Mouse (Mus musculus) cortical plate, adult 2 months (tissue): ENCODE results near the gene Aes. TPM values are rescaled to one million over a fixed set of nuclear protein-coding genes. Genes with fewer than 3 reads are reported as not detected.

ENCODE experiments used
- H3K27ac ChIP-seq: fragments of 200-500 bp; 2 replicates; pipeline ENCODE4 v1.5.1; 2012; ENCODE audit warnings: low read length, control low read depth, inconsistent platforms; ENCODE audit not compliant: insufficient read depth
- H3K4me1 ChIP-seq: fragments of 200-500 bp; 2 replicates; pipeline ENCODE4 v1.6.1; 2011; ENCODE audit warnings: low read length; ENCODE audit not compliant: control insufficient read depth, insufficient read depth
- H3K4me3 ChIP-seq: fragments of 200-500 bp; 2 replicates; pipeline ENCODE4 v1.5.1; 2011; ENCODE audit warnings: mild to moderate bottlenecking, low read length, control low read depth; ENCODE audit not compliant: insufficient read depth
- CTCF ChIP-seq: fragments of 200-500 bp; IDR thresholded peaks from 2 replicates; pipeline ENCODE4 v1.5.1; 2011; ENCODE audit warnings: mild to moderate bottlenecking, control low read depth, low read length; ENCODE audit not compliant: insufficient read depth; ENCODE audit errors: extremely low read depth
- POLR2A ChIP-seq: fragments of 200-500 bp; IDR thresholded peaks from 2 replicates; pipeline ENCODE4 v1.6.1; 2011; ENCODE audit warnings: mild to moderate bottlenecking, low read length, control low read depth; ENCODE audit not compliant: insufficient read depth; ENCODE audit errors: extremely low read depth
- polyA plus RNA-seq: library from polyadenylated mRNA; depleted of rRNA; stranded (reverse); fragments of >200 nt; gene quantifications from 2 replicates; pipeline ENCODE4 v1.2.3, GENCODE M21; 2012; rRNA removed

Aes gene
- polyA plus RNA-seq, 1 experiment = 897 TPM

GRCm38 (mm10) chr10:81615486-81615885 is 56.2 kb downstream of the Aes start:
- H3K4me3 ChIP-seq = no peak overlapping the region
- TF ChIP-seq POLR2A (no peak), CTCF (no peak)
- no peaks in the 10 kb centered on the region for H3K4me1 ChIP-seq
- H3K27ac ChIP-seq = no peak overlapping the region

Other genes with a start within 250 kb of the Aes start
- 32.2 and 33.0 TPM in 2 replicates for gene Cactin, start 238.4 kb upstream of the Aes start, polyA plus RNA-seq
- 2.7 and 2.9 TPM in 2 replicates for gene Tbxa2r, start 230.8 kb upstream of the Aes start, polyA plus RNA-seq
- 1.2 and 1.4 TPM in 2 replicates for gene Gipc3, start 216.2 kb upstream of the Aes start, polyA plus RNA-seq
- gene Hmg20b, start 209.0 kb upstream of the Aes start, polyA plus RNA-seq = 34.4 and 36.3 TPM in 2 replicates
- gene Mfsd12, start 202.0 kb upstream of the Aes start, polyA plus RNA-seq = 30.1 and 30.8 TPM in 2 replicates
- 0.45 and 0.52 TPM in 2 replicates for gene 4930404N11Rik, start 193.7 kb upstream of the Aes start, polyA plus RNA-seq
- gene Fzr1, start 181.0 kb upstream of the Aes start, polyA plus RNA-seq = 75.5 and 76.0 TPM in 2 replicates
- gene Dohh, start 175.1 kb upstream of the Aes start, polyA plus RNA-seq = 106 and 108 TPM in 2 replicates
- gene Gm48551, start 175.0 kb upstream of the Aes start, polyA plus RNA-seq = 5.8 and 5.9 TPM in 2 replicates
- 6.8 and 7.8 TPM in 2 replicates for gene Gm48552, start 170.5 kb upstream of the Aes start, polyA plus RNA-seq
- gene Smim24, start 166.4 kb upstream of the Aes start, polyA plus RNA-seq = 2.5 and 3.0 TPM in 2 replicates
- 52.2 and 54.5 TPM in 2 replicates for gene Nfic, start 103.9 kb upstream of the Aes start, polyA plus RNA-seq
- 307 and 309 TPM in 2 replicates for gene Celf5, start 76.8 kb upstream of the Aes start, polyA plus RNA-seq
- gene Ncln, start 63.1 kb upstream of the Aes start, polyA plus RNA-seq = 124 and 129 TPM in 2 replicates
- gene S1pr4, start 59.4 kb upstream of the Aes start, polyA plus RNA-seq = 0.87 and 1.1 TPM in 2 replicates
- gene Gna15, start 35.3 kb upstream of the Aes start, polyA plus RNA-seq = 3.4 and 3.9 TPM in 2 replicates
- 147 and 154 TPM in 2 replicates for gene Gna11, start 14.3 kb upstream of the Aes start, polyA plus RNA-seq
- 97.8 and 112 TPM in 2 replicates for gene Tle2, start 15.1 kb downstream of the Aes start, polyA plus RNA-seq
- 21.2 and 25.3 TPM in 2 replicates for gene Tle6, start 41.6 kb downstream of the Aes start, polyA plus RNA-seq
- gene BC025920, start 46.8 kb downstream of the Aes start, polyA plus RNA-seq = 3.7 and 4.2 TPM in 2 replicates
- gene Sirt6, start 68.3 kb downstream of the Aes start, polyA plus RNA-seq = 31.2 and 33.3 TPM in 2 replicates
- gene Ankrd24, start 69.1 kb downstream of the Aes start, polyA plus RNA-seq = 143 and 144 TPM in 2 replicates
- gene Gm10778, start 89.6 kb downstream of the Aes start, polyA plus RNA-seq = 3.1 and 3.3 TPM in 2 replicates
- gene Zfp433, start 145.3 kb downstream of the Aes start, polyA plus RNA-seq = 5.0 and 7.1 TPM in 2 replicates
- 6.2 and 6.9 TPM in 2 replicates for gene Gm3055, start 211.7 kb downstream of the Aes start, polyA plus RNA-seq